Mouse (Mus musculus) yolk sac, embryonic 10.5 days (tissue): ENCODE measurements at regions not wholly inside any gene's neighbourhood (a gene's known extent, or its start where the extent isn't known, plus 50 kb on each side); places are given as distances from the start of the nearest gene placed in this dataset.
A peak's percentile ranks its signal among the peaks of the same experiment; 100 is the strongest.
"Not testable (repeated sequence)": the region's sequence is repeated elsewhere in the genome, so short reads cannot be mapped to it uniquely, and the experiment has no call there.

ENCODE experiments used
- DNase-seq: peaks from one replicate; pipeline ENCODE4 v3.0.0-alpha.2; 2017; ENCODE audit warnings: low spot score

- DNase-seq: no peak
Observed at GRCm38 (mm10) chr3:81742124-81742523, 190.3 kb upstream of the Ctso start.

- no peak for DNase-seq
Observed at GRCm38 (mm10) chr3:81750164-81750563, 182.2 kb upstream of the Ctso start.

- no peak for DNase-seq
Observed at GRCm38 (mm10) chr3:81752955-81753354, 179.4 kb upstream of the Ctso start.

- no peak for DNase-seq
Observed at GRCm38 (mm10) chr3:81760383-81760782, 172.0 kb upstream of the Ctso start.

- no peak for DNase-seq
Observed at GRCm38 (mm10) chr3:81760914-81761313, 171.5 kb upstream of the Ctso start.

- no peak for DNase-seq
Observed at GRCm38 (mm10) chr3:81771812-81772211, 160.6 kb upstream of the Ctso start.

- DNase-seq: no peak
Observed at GRCm38 (mm10) chr3:81773012-81773411, 159.4 kb upstream of the Ctso start.

- no peak for DNase-seq
Observed at GRCm38 (mm10) chr3:81782081-81782480, 150.3 kb upstream of the Ctso start.

GRCm38 (mm10) chr3:81782921-81783541 lies 149.4 kb upstream of the Ctso start:
- DNase-seq: peak; percentile 10

GRCm38 (mm10) chr3:81788915-81789314 lies 143.5 kb upstream of the Ctso start:
- DNase-seq: no peak

- no peak for DNase-seq
Observed at GRCm38 (mm10) chr3:81789664-81790063, 142.7 kb upstream of the Ctso start.

- no peak for DNase-seq
Observed at GRCm38 (mm10) chr3:81802096-81802495, 130.3 kb upstream of the Ctso start.

- DNase-seq: no peak
Observed at GRCm38 (mm10) chr3:81805745-81806144, 126.7 kb upstream of the Ctso start.

- no peak for DNase-seq
Observed at GRCm38 (mm10) chr3:81809604-81810003, 122.8 kb upstream of the Ctso start.

- DNase-seq: no peak
Observed at GRCm38 (mm10) chr3:81820304-81820703, 112.1 kb upstream of the Ctso start.

- no peak for DNase-seq
Observed at GRCm38 (mm10) chr3:81829525-81829924, 102.9 kb upstream of the Ctso start.

- no peak for DNase-seq
Observed at GRCm38 (mm10) chr3:81829966-81830599, 102.3 kb upstream of the Ctso start.

- peak; percentile 39 for DNase-seq
Observed at GRCm38 (mm10) chr3:81835380-81836157, 96.8 kb upstream of the Ctso start.

- no peak for DNase-seq
Observed at GRCm38 (mm10) chr3:81836478-81836877, 95.9 kb upstream of the Ctso start.

- DNase-seq: not testable (repeated sequence)
Observed at GRCm38 (mm10) chr3:81838121-81838520, 94.3 kb upstream of the Ctso start.

- DNase-seq: no peak
Observed at GRCm38 (mm10) chr3:81864487-81864886, 67.9 kb upstream of the Ctso start.
